Mouse (Mus musculus): ENCODE measurements around the gene Myo1b.

Myo1b gene

GRCm38 (mm10) chr1:51728816-51729215 is 187.1 kb downstream of the Myo1b start:
- DNase-seq (ENCODE audit: extremely low spot score): no peak

- DNase-seq (ENCODE audit: extremely low spot score): no peak
These were observed 195.8 kb downstream of the Myo1b start for GRCm38 (mm10) chr1:51719897-51720673.

GRCm38 (mm10) chr1:51710831-51711230 is 205.0 kb downstream of the Myo1b start:
- no peak for DNase-seq (ENCODE audit: extremely low spot score)

GRCm38 (mm10) chr1:51706106-51706505 is 209.8 kb downstream of the Myo1b start:
- no peak for DNase-seq (ENCODE audit: extremely low spot score)

- DNase-seq (ENCODE audit: extremely low spot score): no peak
These were observed 211.3 kb downstream of the Myo1b start for GRCm38 (mm10) chr1:51704610-51705009.

Data from embryo, embryonic 9.5 days (tissue).